Mouse (Mus musculus): ENCODE measurements around the gene Wdr95.
A peak's percentile ranks its signal among the peaks of the same experiment; 100 is the strongest.

The Wdr95 gene

DNA sequence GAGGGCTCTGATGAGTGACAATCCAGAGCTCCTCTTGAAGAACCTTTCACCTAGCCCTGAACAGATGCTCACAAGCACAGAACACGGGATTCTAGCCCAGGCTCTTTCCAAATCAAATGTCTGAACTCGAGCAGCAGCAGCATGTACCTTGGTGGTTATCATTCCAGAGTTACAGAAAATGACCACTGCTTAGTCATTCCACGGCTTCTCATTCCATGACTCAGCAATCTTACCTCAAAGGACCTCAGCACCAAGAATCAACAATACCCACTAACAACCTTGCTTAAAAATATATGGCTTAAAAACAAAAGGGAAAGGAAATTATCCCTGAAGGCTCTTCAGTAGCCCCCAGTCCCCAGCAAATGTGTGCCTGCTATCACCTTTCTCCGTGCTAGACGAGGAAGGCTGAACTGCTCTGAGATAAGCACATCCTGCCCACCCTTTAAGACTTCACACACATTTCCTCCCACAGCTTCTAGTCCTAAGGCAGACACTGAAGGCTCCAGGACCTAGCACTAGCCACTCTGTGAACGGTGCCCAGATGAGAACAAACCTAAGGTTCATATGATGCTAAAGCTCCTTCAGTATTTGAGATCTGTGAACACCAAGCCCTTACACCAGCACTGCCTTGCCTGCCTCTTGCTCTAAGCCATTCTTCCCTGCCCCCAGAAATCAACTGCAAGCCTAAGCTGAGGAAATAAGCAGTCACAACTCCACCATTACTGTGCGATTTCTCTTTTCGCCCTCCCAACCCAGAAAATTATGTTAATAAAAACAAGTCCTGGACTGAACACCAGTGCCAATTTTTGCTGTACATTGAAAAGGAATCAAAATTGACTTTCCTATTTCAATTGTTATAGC is 95.6 kb downstream of the Wdr95 start:
- DNase-seq (ENCODE audit: low spot score in 2 of 2) = no peak

DNA sequence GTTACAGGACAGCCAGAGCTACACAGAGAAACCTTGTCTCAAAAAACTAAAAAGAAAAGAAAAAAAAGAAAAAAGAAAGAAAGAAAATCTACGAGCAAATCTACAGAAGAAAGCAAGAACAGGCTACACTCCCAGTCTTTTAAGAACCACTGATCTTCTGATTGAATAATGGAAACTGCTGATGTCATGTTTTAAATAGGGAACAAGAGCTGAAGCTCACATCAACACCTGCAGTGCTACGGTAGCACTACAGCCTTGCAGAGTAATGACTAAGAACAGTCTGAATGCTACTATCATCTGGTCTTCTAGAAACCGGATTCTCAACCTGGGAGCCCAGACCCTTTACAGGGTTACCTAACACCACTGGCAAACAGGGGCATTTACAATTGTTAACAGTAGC is 97.1 kb downstream of the Wdr95 start:
- DNase-seq (ENCODE audit: low spot score in 2 of 2) = no peak

DNA sequence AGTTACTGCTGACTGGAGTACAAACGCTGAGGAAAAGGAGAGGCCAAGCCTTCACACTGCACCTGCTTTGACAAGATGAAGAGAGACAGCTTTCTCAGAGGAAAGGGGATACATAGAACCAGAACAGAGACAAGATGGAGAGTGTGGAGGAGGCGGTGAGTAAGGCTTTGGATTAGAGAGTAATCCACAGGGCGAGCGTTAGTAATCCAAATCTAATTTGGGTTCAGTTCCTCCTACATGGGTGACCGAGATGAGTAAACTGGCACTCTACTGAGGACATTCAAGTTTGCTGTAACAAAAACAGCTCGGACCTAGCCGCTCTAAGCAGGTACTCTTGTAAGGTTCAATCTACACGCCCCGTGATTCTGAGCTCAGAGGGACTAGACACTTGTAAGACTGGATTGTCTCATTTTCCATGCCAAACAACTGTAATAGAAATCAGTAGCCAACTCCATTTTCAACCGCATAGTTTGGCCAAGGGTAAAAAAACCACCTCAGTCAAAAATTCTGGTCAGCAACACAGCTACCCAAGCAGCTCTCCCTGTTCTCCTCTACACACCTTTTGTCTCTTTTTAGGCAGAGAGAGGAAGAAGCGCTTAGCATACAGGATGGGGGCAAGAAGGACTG is 106.0 kb downstream of the Wdr95 start:
- no peak for DNase-seq (ENCODE audit: low spot score in 2 of 2)

DNA sequence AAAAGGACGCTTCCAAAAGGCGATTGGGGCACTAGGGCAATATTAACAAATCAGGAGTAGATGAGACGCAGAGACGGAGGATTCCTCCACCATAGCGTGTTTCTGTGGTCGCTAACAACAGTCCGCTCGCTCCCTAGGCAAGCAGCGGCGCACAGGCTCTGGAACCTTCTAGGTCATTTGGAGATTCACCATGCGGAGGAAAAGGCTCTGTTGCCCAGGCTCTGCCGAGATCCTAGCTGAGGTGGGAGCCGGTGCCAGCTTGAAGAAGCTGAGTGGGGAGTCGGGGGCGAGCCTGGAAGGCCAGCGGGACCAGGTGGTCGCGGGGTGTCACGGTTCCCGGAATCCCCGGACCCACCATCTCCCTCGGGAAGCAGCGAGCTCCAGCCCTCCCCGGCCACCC is 107.1 kb downstream of the Wdr95 start:
- DNase-seq (ENCODE audit: low spot score in 2 of 2) = peak in 1 of 2 experiments; percentile 23

DNA sequence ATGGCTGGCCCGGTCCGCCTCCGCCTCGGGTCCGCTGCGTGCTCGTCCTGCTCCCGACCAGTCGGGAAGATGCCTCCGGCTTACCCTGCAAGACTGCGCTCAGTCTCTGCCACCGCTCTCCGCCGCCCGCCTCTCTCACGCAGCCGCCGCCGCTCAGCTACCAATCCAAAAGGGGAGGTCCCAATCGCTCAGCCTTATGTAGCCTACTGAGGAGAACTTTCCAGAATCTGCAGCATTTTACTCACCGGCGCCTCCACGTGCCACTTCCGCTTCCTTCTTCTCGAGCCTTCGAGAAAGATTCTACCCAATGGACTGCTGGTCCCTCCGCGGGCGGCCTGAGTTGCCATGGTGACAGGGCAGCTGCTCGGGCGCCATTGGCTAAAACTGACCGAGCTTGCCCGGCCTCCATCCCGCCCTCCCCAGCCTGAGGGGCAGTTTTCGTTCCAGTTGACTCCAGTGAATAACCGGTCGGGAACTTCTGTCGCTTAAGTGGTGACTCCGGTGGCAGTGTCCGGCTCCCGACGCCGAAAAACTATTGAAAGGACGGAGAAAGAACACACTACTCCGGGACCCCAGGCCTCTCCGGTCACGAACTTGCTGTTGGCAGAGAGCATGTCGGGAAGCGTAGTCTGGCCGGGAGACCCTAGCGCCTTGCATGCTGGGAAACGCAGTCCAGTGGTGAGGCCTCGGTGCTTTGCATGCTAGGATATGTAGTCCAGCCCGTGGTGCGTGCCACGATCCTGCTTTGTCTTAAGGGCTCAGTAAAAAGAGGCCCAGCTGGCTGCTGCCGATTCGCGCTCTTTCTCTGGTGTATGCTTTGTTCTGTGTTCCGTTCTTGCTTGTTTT is 107.8 kb downstream of the Wdr95 start, which contains the start of gene Hsph1:
Gene Hsph1, minus strand, starts transcription at position 302 of the 846 bp plus-strand sequence.
- DNase-seq (ENCODE audit: low spot score in 2 of 2) = peak; percentile 95 to 96

DNA sequence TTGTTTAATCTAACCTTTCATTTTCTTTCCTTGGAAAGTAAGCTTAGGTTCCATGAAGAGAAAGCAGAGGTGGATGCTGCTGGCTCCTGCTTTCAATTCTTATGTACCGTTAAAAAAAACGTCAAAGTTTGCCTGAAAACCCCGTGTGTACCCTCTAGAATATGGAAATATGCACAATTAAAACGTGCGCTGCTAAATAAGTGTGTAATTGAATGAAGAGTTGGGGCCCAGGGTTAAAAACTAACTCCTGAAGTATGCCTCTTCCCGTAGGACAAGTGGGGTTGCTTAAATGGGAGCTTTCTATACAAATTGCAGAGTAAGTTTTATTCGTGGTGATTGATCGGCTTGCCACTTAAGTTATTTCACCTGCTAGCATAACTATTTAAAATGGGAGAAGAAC is 108.8 kb downstream of the Wdr95 start:
- no peak for DNase-seq (ENCODE audit: low spot score in 2 of 2)

DNA sequence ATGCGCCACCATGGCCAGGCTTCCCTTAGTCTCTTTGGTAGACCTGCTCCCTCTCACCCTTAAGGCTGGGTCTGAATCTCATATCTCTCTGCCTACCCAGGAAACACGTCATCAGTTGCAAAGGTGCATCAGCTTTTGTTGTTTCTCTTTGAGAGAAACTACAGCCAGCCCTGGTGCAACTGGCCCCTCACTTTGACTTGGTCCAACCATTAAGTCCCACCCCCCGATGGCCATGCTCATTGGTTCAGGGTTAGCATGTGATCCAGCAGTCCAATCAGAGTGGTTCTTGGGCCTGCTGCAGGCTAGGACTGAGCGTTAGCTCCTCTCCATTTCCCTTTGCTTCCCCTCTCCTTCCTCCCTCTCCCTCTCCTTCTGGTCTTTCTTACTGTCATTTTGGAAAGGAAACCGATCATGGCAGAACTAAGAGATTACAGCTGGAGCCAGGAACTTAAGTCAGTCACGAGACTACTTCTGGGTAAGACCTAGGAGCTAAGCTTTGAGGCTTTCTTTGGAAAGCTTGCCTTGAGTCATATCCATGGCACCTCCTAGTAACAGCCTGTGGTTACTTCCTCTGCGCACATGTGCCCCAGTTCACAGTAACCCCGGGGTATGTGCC is 112.9 kb downstream of the Wdr95 start:
- DNase-seq (ENCODE audit: low spot score in 2 of 2) = no peak

DNA sequence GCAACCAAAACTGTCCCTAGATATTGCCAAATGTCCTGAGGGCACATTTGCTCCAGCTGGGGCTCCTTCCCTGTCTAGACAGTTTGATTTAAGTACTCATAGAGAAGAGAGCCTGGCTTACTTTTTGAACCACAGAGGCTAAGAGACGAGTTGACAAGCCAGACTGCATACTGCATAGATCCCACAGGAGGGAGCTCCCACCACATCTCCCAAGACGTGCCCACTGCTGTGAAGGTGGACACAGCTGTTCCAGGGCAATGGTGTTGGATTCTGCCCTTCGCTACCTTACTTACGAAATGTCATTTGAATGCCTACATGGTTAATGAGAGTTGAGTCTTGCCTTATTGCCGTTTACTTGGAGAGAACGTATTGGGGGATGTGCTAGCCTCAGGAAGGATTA is 113.9 kb downstream of the Wdr95 start:
- no peak for DNase-seq (ENCODE audit: low spot score in 2 of 2)

DNA sequence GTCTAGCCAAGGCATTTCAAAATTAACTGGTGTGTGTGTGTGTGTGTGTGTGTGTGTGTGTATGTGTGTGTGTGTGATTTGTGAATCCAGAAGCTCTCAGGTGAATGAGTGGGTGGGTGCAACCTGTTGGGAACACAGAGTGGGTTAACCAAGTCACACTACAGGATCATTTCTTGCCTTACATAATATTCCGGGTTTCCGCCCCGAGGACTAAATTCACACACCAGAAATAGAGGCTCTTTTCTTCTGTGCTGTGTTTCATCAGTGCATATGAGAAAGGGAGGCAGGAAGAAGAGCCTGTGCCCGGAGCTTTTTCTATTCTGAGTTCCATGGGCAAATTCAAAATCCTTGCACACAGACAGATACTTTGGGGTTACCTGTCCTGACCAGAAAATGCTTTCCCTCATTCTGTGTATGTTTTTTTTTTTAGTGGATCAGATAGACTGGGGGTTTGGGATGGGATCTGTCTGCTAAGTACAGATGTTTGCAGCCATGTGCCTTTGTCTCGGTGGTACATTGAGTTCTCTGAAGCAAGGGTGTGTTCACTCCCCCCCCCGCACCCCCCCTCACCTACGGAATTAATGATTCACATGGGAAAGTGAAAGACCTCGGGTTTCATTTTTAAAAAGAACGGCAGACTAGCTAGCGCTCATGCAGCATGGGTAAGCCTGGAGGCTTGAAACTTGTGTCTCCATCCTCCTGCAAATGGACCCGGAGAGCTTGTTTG is 114.5 kb downstream of the Wdr95 start:
- no peak for DNase-seq (ENCODE audit: low spot score in 2 of 2)

DNA sequence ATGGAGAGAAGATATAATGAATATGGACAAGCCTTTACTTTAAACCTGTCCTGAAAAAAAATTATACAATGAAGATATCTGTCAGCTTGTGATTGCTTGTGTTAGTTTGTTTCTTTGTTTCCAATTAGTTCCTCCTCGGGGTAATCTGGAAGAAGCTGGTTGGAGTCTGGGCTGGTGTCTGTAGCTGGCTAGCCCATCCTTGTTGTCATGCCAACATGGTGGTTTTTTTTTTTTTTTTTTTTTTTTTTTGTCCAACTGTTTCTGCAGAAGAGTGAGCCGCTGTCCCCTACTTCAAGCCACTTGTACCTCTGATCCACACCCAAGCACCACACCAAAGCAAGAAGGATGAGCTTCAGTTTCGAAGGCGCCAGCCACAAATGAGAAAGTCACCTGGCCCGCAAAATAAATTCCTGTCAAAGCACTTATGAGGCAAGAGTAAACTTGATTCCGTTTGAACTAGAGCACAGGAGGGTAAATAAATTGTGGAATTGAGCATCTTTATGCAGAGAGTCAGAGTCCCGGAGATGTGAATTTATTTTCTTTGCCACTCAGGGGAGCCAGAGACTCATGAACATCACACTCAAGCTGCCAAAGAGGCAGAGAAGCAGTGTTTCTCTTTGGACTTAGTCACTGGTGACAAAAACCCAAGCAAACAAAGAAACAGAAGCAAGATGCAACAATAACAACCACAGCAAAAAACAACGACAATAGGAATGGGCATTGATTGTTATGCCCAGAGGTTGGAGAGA is 119.1 kb downstream of the Wdr95 start:
- no peak for DNase-seq (ENCODE audit: low spot score in 2 of 2)

DNA sequence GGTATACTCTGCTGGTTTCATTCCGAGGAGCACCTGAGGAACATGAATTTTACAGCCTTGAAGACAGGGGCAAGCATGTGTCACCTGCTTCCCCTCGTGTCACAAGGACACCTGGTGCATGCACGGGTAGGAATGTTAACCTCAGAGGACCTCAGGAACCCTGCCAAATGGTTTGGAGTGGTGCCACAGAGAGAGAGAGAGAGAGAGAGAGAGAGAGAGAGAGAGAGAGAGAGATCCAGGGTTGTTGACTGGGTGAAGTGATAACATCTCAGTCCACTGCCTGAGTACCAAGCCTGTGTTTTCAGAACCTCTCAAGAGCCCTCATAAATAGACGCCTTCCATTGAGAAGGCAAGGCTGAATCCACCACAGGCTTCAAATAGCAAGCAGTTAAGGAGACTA is 119.7 kb downstream of the Wdr95 start:
- DNase-seq (ENCODE audit: low spot score in 2 of 2) = no peak

DNA sequence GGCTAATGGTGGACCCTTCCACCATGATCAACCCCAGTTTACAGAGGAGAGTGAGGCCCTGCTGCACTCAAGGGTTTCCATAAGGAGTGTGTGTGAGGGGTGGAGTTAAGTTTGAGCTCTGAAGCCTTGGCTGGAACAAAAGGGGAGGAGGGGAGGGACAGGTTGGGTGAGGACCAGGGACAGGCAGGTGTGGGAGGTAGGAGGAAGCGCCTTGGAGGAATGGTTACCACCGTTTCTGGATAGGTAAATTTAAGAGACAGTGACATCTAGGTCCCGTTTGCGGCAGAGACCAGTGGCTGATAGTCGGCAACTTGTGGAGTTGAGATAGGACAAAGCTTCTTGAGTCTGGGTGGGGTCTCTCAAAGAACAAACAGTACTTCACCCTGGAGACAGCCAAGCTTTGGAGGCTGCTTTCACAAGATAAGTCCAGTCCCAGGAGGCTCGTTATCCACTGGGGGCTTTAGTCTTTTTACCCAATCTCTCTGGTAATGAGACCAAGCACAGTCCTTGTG is 120.5 kb downstream of the Wdr95 start:
- peak in 1 of 2 experiments; percentile 27 for DNase-seq (ENCODE audit: low spot score in 2 of 2)

DNA sequence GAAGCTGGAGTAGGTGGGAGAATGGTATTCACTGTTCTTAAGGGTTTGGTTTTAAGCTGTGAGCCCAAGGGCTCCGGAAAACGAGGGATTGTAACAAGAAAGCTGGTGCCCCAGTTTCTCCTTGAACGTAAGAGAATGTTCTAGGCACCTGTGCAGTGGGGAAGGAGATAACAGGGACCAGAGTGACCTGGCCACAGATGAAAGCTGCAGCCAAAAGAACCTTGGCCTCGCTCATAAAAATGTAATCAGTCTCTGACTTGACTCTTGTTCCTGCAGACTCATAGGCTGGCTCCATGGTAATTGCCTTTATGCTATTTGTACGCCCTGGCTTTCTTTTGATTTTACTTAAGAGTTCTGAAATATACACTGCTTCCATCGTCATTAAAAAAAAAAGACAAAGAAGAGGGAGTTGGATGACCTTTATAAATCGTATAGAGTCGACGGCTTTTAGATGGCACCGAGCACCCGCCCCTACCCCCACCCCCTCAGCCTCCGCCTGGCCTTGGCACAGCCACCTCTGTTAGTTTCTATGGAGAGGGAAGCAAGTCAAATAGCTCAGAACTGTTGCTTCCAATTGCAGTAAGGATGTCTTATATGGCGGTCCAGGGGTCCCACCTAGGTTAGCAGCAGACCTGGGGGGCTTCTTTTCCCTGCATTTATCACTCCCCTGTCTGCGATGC is 121.2 kb downstream of the Wdr95 start:
- DNase-seq (ENCODE audit: low spot score in 2 of 2) = no peak

DNA sequence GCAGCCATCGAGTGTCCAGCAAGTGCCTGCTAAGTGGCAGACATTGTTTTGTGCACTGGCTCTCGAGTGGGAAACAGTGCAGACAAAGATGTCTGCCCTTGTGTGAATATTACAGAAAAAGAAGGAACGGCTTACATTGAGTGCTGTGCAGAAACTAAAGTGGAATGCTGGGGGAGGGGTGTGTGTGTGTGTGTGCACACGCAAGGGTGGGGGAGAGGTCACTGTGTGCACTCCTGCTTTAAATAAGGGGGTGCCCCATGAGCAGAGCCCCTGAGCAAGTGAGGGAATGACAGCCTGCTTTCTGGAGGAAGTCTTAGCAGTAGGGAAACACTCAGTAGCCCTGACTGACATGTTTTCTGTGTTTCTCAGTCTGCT is 121.7 kb downstream of the Wdr95 start:
- no peak for DNase-seq (ENCODE audit: low spot score in 2 of 2)

DNA sequence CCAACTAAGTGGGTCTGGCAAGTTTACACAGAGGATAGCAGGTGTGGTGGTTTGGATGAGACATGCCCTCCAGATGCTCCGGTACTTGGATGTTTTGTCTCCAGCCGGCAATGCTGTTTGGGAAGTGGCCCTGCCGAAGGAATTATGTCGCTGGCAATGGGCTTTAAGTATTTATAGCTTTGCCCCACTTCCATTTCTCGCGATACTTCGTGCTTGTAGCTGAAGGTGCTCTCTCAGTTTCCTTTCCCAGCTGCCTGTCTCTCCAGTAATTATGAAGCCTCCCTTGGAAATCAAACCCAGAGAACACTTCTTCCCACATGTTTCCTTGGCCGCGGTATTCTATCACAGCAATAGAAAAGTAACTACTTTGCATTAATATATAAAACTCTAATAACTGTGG is 127.2 kb downstream of the Wdr95 start:
- DNase-seq (ENCODE audit: low spot score in 2 of 2) = no peak

DNA sequence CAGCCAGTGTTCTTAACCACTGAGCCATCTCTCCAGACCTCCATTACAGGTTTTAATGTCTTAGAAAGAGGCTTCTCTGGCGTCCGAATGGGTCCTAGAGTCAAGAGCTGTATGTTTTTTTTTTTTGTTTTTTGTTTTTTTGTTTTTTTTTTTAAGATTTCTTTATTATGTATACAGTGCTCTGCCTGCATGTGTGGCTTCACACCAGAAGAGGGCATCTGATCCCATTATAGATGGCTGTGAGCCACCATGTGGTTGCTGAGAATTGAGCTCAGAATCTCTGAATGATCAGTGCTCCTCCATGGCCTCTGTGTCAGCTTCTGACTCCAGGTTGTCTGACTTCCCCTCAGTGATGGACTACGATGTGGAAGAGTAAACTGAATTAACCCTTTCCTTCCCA is 129.5 kb downstream of the Wdr95 start:
- no peak for DNase-seq (ENCODE audit: low spot score in 2 of 2)

DNA sequence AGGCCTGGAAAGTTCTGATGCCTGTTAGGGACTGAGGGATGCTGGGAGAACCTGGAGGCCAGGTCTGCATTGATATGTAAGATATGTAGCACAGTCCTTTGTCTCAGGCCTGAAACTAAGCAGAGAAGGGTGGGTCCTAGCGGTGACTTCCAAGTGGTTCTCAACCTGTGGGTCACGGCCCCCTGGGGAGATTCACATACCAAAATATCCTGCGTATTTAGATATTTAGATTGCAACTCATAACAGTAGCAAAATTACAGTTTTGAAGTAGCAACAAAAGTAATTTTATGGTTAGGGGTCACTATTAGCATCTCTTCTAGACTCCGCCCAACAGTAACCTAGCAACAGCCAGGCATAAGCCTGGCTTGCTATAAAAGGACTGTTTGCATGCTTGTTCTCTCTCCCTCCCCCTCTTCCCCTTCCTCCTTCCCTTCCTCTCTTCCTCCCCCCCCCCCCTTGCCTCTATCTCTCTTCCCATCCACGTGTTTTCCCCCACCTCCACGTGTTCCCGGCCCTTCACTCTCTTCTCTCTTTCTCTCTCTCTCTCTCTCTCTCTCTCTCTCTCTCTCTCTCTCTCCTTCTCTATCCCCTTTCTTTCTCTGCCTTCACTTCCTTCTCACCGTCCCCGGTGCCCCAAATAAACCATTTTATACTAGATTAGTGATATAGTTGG is 130.4 kb downstream of the Wdr95 start:
- no peak for DNase-seq (ENCODE audit: low spot score in 2 of 2)

DNA sequence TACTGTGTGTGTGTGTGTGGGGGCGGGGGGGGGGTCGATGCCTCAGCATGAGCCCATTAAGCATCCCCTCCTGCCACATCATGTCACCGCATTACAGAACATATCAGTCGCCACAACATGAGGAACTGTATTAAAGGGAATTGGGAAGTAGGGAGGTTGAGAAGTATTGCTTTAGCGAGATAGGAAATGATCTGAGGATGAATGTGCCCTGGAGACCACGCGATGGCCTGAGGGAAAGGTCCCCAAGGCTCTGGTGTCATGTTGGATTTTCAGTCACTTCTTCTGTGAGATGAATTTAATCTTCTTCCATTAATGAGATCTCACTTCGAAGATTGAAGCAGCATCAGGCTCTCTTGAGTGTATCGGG is 130.9 kb downstream of the Wdr95 start:
- no peak for DNase-seq (ENCODE audit: low spot score in 2 of 2)

DNA sequence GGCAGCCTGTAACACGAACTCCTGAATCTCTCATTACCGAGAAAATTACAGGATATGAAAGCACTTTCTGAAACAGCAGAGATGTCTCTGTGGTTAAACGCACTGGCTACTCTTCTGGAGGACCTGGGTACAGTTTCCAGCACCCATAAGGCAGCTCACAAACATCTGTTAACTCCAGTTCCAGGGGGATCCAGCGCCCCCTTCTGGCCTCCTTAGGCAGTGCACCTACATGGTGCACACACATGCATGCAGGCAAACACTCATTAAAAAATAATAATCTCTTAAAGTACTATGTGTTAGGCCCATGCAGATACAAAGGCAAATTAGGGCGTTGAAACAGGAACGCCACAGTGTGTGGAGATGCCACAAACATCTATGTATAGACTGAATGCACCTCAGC is 132.9 kb downstream of the Wdr95 start:
- no peak for DNase-seq (ENCODE audit: low spot score in 2 of 2)
